Mouse (Mus musculus) hindbrain, embryonic 13.5 days (tissue): ENCODE measurements around the gene Olfr315. TPM values are rescaled to one million over a fixed set of nuclear protein-coding genes. Genes with fewer than 3 reads are reported as not detected.
"Not testable (repeated sequence)": the region's sequence is repeated elsewhere in the genome, so short reads cannot be mapped to it uniquely, and the experiment has no call there.

Experiments used
- ATAC-seq: fragments of 200-750 bp; cut with Nextera tagmentation; 2 replicates; pipeline ENCODE4 v1.8.0; 2017; ENCODE audit warnings: moderate TSS enrichment; ENCODE audit not compliant: low FRiP score
- H3K27ac ChIP-seq: fragments of 300-500 bp; sonication (generic); 2 replicates; pipeline ENCODE4 v1.5.1; 2015; ENCODE audit warnings: inconsistent platforms, mild to moderate bottlenecking, moderate library complexity
- H3K27me3 ChIP-seq: fragments of 300-500 bp; sonication (generic); 2 replicates; pipeline ENCODE4 v1.6.1; 2015; ENCODE audit warnings: mild to moderate bottlenecking, inconsistent platforms
- H3K36me3 ChIP-seq: fragments of 300-500 bp; sonication (generic); 2 replicates; pipeline ENCODE4 v1.6.1; 2015; ENCODE audit warnings: mild to moderate bottlenecking, inconsistent platforms
- H3K4me1 ChIP-seq: fragments of 300-500 bp; sonication (generic); replicated peaks from 2 replicates; pipeline ENCODE4 v1.6.1; 2015; ENCODE audit warnings: inconsistent platforms
- H3K4me2 ChIP-seq: fragments of 300-500 bp; sonication (generic); 2 replicates; pipeline ENCODE4 v1.6.1; 2015; ENCODE audit warnings: inconsistent platforms, mild to moderate bottlenecking, moderate library complexity
- H3K4me3 ChIP-seq: fragments of 300-500 bp; sonication (generic); 2 replicates; pipeline ENCODE4 v1.5.1; 2015; ENCODE audit warnings: mild to moderate bottlenecking, inconsistent platforms
- H3K9ac ChIP-seq: fragments of 300-500 bp; sonication (generic); 2 replicates; pipeline ENCODE4 v1.6.1; 2015; ENCODE audit warnings: mild to moderate bottlenecking, inconsistent platforms
- H3K9me3 ChIP-seq: fragments of 300-500 bp; sonication (generic); 2 replicates; pipeline ENCODE4 v1.6.1; 2016; ENCODE audit warnings: inconsistent platforms
- WGBS: fragments of 180-500 bp; shearing (Covaris S2); methylation state at CpG from one replicate; pipeline ENCODE4 v1.1.7; 2015; 5-methylcytosine and 5-hydroxymethylcytosine counted together
- polyA plus RNA-seq: library from polyadenylated mRNA; unstranded; fragments of >200 nt; fragmentation: Nextera tagmentation; extraction: Ambion mirVana; gene quantifications from 2 replicates; pipeline ENCODE4 v1.2.1, GENCODE M21; 2015

The Olfr315 gene
- polyA plus RNA-seq, 1 experiment from 2014 or later: not detected

GRCm38 (mm10) chr11:58790053-58790452 is 17.1 kb downstream of the Olfr315 start:
- H3K9ac ChIP-seq: no peak overlapping the region
- no peak overlapping the region for H3K27ac ChIP-seq
- H3K9me3 ChIP-seq: no peaks in the 10 kb centered on the region
- ATAC-seq: no peak
- no peaks in the 10 kb centered on the region for H3K27me3 ChIP-seq
- no peak overlapping the region for H3K4me3 ChIP-seq
- no peak overlapping the region for H3K4me2 ChIP-seq
- H3K36me3 ChIP-seq: no peaks in the 10 kb centered on the region
- 55% methylated on average over 2 of the region's 2 CpGs for WGBS
- peaks cover 5% of the 10 kb centered on the region; the same call in 1 of the 2 replicates for H3K4me1 ChIP-seq

GRCm38 (mm10) chr11:58790646-58791045 is 17.7 kb downstream of the Olfr315 start:
- H3K36me3 ChIP-seq: no peaks in the 10 kb centered on the region
- H3K9me3 ChIP-seq: no peaks in the 10 kb centered on the region
- H3K9ac ChIP-seq: no peak overlapping the region
- H3K4me3 ChIP-seq: no peak overlapping the region
- no peak for ATAC-seq
- no peak overlapping the region for H3K4me2 ChIP-seq
- H3K4me1 ChIP-seq: peaks cover 5% of the 10 kb centered on the region; the same call in 1 of the 2 replicates
- H3K27me3 ChIP-seq: no peaks in the 10 kb centered on the region
- WGBS: 79% methylated on average over 6 of the region's 6 CpGs
- H3K27ac ChIP-seq: no peak overlapping the region

- Histone ChIP-seq H3K4me1 (no peaks in the 10 kb centered on the region; the same call in 1 of the 2 replicates), H3K9ac (no peak overlapping the region), H3K4me3 (no peak overlapping the region), H3K9me3 (no peaks in the 10 kb centered on the region), H3K4me2 (no peak overlapping the region), H3K27ac (no peak overlapping the region), H3K36me3 (no peaks in the 10 kb centered on the region), H3K27me3 (no peaks in the 10 kb centered on the region)
- 81% methylated on average over 2 of the region's 2 CpGs for WGBS
- no peak for ATAC-seq
Measured at GRCm38 (mm10) chr11:58795856-58796255, 22.9 kb downstream of the Olfr315 start.

- 81% methylated on average over 7 of the region's 7 CpGs for WGBS
- no peak for ATAC-seq
- H3K36me3 ChIP-seq: no peaks in the 10 kb centered on the region
- no peak overlapping the region for H3K4me3 ChIP-seq
- H3K9ac ChIP-seq: no peak overlapping the region
- H3K27me3 ChIP-seq: no peaks in the 10 kb centered on the region
- no peak overlapping the region for H3K4me2 ChIP-seq
- H3K4me1 ChIP-seq: peaks cover 9% of the 10 kb centered on the region
- no peaks in the 10 kb centered on the region for H3K9me3 ChIP-seq
- H3K27ac ChIP-seq: no peak overlapping the region
Measured at GRCm38 (mm10) chr11:58796850-58797249, 23.9 kb downstream of the Olfr315 start.

- H3K4me1 ChIP-seq: peaks cover 15% of the 10 kb centered on the region
- ATAC-seq: no peak
- H3K4me3 ChIP-seq: no peak overlapping the region
- H3K27me3 ChIP-seq: no peaks in the 10 kb centered on the region
- no peak overlapping the region for H3K4me2 ChIP-seq
- no peaks in the 10 kb centered on the region for H3K36me3 ChIP-seq
- no peak overlapping the region for H3K9ac ChIP-seq
- H3K27ac ChIP-seq: no peak overlapping the region
- 85% methylated on average over 5 of the region's 5 CpGs for WGBS
- H3K9me3 ChIP-seq: no peaks in the 10 kb centered on the region
Measured at GRCm38 (mm10) chr11:58799747-58800146, 26.8 kb downstream of the Olfr315 start.

- no peaks in the 10 kb centered on the region for H3K36me3 ChIP-seq
- no peaks in the 10 kb centered on the region for H3K9me3 ChIP-seq
- peak within 1 kb of the TSS; percentile 26; the same call in 1 of the 2 replicates for H3K27ac ChIP-seq
- H3K9ac ChIP-seq: no peak within 1 kb of the TSS; the same call in 1 of the 2 replicates
- H3K4me2 ChIP-seq: peak within 1 kb of the TSS; percentile 42
- 27% methylated on average over 14 of the region's 14 CpGs for whole genome bisulfite sequencing
- no peaks in the 10 kb centered on the region for H3K27me3 ChIP-seq
- peak; percentile 71; the same call in 1 of the 2 replicates for ATAC-seq
- peaks cover 15% of the 10 kb centered on the region for H3K4me1 ChIP-seq
- peak within 1 kb of the TSS; percentile 17 for H3K4me3 ChIP-seq
Measured at GRCm38 (mm10) chr11:58801558-58802228, 28.7 kb downstream of the Olfr315 start, which contains the start of gene Fam183b. Gene Fam183b (minus strand): TSS chr11:58801960.

DNA sequence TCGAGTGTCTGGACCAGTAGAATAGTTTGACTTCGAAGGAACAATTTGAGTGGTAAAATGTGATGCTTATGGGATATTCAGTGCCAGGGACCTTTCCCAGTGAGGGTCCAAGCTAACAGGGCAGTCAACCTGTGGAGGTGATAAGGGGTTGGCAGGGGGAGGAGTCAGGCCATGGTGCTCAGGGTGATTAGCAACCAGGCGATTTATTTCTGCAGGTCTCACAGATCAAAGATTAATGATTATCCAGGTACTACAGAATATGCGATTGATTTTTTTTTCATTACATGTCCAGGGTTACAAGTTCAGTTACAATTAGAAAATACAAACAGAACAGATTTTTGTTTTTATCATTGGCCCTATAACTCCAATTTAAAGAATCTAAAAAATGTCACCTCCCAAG is 30.9 kb downstream of the Olfr315 start:
- 82% methylated on average over 4 of the region's 4 CpGs for WGBS
- H3K36me3 ChIP-seq: no peaks in the 10 kb centered on the region
- H3K27ac ChIP-seq: no peak overlapping the region
- H3K4me1 ChIP-seq: peaks cover 15% of the 10 kb centered on the region
- H3K9ac ChIP-seq: no peak overlapping the region
- ATAC-seq: no peak
- no peak overlapping the region for H3K4me3 ChIP-seq
- H3K4me2 ChIP-seq: no peak overlapping the region
- H3K27me3 ChIP-seq: no peaks in the 10 kb centered on the region
- H3K9me3 ChIP-seq: no peaks in the 10 kb centered on the region

DNA sequence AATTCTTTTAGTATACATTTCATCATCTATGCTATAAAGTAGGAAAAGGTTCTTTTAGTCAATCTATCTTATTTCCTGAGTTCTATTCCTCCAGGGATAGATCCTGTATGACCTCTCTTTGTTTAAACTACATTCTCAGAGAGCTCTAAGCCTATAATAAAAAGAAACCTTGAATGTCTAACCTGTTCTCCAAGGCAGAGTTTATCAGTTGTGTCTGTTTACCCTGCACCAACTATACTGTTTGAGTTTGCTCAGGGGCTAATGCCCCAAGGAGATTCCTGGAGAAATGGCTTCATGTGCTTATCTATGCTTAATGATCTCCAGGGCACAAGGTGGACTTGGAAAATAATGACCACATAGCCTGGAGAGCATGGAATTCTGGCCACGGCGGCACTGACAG is 31.4 kb downstream of the Olfr315 start:
- Histone ChIP-seq H3K4me2 (no peak overlapping the region), H3K9me3 (no peaks in the 10 kb centered on the region), H3K4me1 (peaks cover 15% of the 10 kb centered on the region), H3K36me3 (no peaks in the 10 kb centered on the region), H3K27me3 (no peaks in the 10 kb centered on the region), H3K4me3 (no peak overlapping the region), H3K27ac (no peak overlapping the region), H3K9ac (no peak overlapping the region)
- WGBS: 77% methylated on average over 2 of the region's 2 CpGs
- ATAC-seq: no peak

GRCm38 (mm10) chr11:58812001-58812400 is 39.0 kb downstream of the Olfr315 start:
- Histone ChIP-seq H3K27me3 (no peaks in the 10 kb centered on the region), H3K4me3 (no peak overlapping the region), H3K4me2 (no peak overlapping the region), H3K9me3 (no peaks in the 10 kb centered on the region), H3K27ac (no peak overlapping the region), H3K9ac (no peak overlapping the region), H3K36me3 (no peaks in the 10 kb centered on the region), H3K4me1 (no peaks in the 10 kb centered on the region)
- WGBS: 0% methylated on average over 1 of the region's 1 CpGs
- ATAC-seq: no peak

- H3K36me3 ChIP-seq, H3K4me1 ChIP-seq, H3K9ac ChIP-seq, ATAC-seq, H3K4me2 ChIP-seq, H3K27me3 ChIP-seq, H3K27ac ChIP-seq, H3K4me3 ChIP-seq, H3K9me3 ChIP-seq: not testable (repeated sequence)
- 73% methylated on average over 1 of the region's 1 CpGs for WGBS
Measured at GRCm38 (mm10) chr11:58814700-58815099, 41.7 kb downstream of the Olfr315 start, which contains the start of gene Olfr313. Gene Olfr313 (plus strand): TSS chr11:58815000.

DNA sequence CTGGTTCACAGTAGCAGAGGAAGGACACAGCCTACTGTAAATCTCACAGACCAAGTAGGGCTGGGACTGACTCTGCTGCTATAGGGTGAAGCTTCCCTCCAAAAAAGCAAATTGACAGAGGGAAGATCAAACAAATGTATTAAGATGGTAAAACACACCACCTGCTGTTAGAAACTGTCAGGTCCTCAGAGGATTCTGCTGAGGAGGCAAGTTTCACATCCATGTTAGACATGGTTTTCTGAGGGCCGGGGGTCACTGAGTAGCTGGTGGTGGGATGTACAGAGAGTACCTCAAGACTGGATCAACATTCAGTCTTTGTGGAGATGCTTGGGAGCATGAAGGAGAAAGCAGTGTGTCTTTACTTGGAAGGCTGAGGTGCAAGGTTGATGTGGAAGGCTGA is 42.7 kb downstream of the Olfr315 start:
- Histone ChIP-seq H3K4me3 (no peak overlapping the region), H3K36me3 (no peaks in the 10 kb centered on the region)

GRCm38 (mm10) chr11:58828937-58829336 is 55.9 kb downstream of the Olfr315 start, which contains the start of gene Olfr312:
Gene Olfr312 (plus strand): TSS chr11:58829237.
- H3K9me3 ChIP-seq, H3K9ac ChIP-seq, ATAC-seq, H3K4me3 ChIP-seq, H3K27ac ChIP-seq, H3K27me3 ChIP-seq, H3K4me1 ChIP-seq, H3K36me3 ChIP-seq, H3K4me2 ChIP-seq: not testable (repeated sequence)

More for the DNA sequence above, 42.7 kb downstream of the Olfr315 start:
- Histone ChIP-seq H3K9ac (no peak overlapping the region), H3K27me3 (no peaks in the 10 kb centered on the region), H3K27ac (no peak overlapping the region), H3K4me2 (no peak overlapping the region), H3K4me1 (no peaks in the 10 kb centered on the region), H3K9me3 (no peaks in the 10 kb centered on the region)
- 91% methylated on average over 1 of the region's 1 CpGs for WGBS
- no peak for ATAC-seq

DNA sequence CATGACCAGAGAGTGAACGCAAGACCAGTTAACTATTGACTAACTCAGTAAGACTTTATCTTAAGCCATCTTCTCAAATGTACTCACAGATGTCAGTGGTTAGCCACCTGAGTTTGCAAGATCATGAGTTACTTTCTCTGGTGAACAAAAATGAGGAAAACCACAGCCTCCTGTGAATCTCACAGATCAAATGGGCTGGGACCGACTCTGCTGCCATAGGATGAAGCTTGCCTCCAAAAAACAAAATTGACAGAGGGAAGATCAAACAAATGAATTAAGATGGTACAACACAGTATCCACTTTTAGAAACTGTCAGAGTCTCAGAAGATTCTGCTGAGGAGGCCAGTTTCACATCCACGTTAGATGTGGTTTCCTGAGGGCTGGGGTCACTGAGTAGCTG is 56.8 kb downstream of the Olfr315 start:
- H3K4me1 ChIP-seq: no peaks in the 10 kb centered on the region
- no peak overlapping the region for H3K9ac ChIP-seq
- no peak overlapping the region for H3K4me3 ChIP-seq
- no peaks in the 10 kb centered on the region for H3K36me3 ChIP-seq
- no peaks in the 10 kb centered on the region for H3K27me3 ChIP-seq
- H3K4me2 ChIP-seq: no peak overlapping the region
- H3K27ac ChIP-seq: no peak overlapping the region
- H3K9me3 ChIP-seq: no peaks in the 10 kb centered on the region
- WGBS: 89% methylated on average over 3 of the region's 3 CpGs
- ATAC-seq: no peak
